Mouse (Mus musculus) intestine, embryonic 15.5 days (tissue): ENCODE data around the gene Mymx. TPM values are rescaled to one million over a fixed set of nuclear protein-coding genes. Genes with fewer than 3 reads are reported as not detected.

Source experiments
- ATAC-seq: fragments of 200-750 bp; cut with Nextera tagmentation; 2 replicates; pipeline ENCODE4 v1.8.0; 2017; ENCODE audit warnings: moderate TSS enrichment, moderate library complexity
- H3K27ac ChIP-seq: fragments of 300-500 bp; sonication (generic); 2 replicates; pipeline ENCODE4 v1.5.1; 2015; ENCODE audit warnings: mild to moderate bottlenecking, inconsistent platforms
- H3K27me3 ChIP-seq: fragments of 300-500 bp; sonication (generic); replicated peaks from 2 replicates; pipeline ENCODE4 v1.6.1; 2015; ENCODE audit warnings: inconsistent platforms
- H3K36me3 ChIP-seq: fragments of 300-500 bp; sonication (generic); 2 replicates; pipeline ENCODE4 v1.6.1; 2015; ENCODE audit warnings: inconsistent platforms
- H3K4me1 ChIP-seq: fragments of 300-500 bp; sonication (generic); replicated peaks from 2 replicates; pipeline ENCODE4 v1.6.1; 2015; ENCODE audit warnings: inconsistent platforms
- H3K4me2 ChIP-seq: fragments of 300-500 bp; sonication (generic); replicated peaks from 2 replicates; pipeline ENCODE4 v1.6.1; 2015; ENCODE audit warnings: mild to moderate bottlenecking, inconsistent platforms
- H3K4me3 ChIP-seq: fragments of 300-500 bp; sonication (generic); replicated peaks from 2 replicates; pipeline ENCODE4 v1.5.1; 2015; ENCODE audit warnings: inconsistent platforms
- H3K9ac ChIP-seq: fragments of 300-500 bp; sonication (generic); 2 replicates; pipeline ENCODE4 v1.6.1; 2015; ENCODE audit warnings: inconsistent platforms
- H3K9me3 ChIP-seq: fragments of 300-500 bp; sonication (generic); 2 replicates; pipeline ENCODE4 v1.6.1; 2016; ENCODE audit warnings: inconsistent platforms
- WGBS: fragments of 180-500 bp; shearing (Covaris S2); methylation state at CpG from one replicate; pipeline ENCODE4 v1.1.7; 2015; 5-methylcytosine and 5-hydroxymethylcytosine counted together
- polyA plus RNA-seq: library from polyadenylated mRNA; unstranded; fragments of >200 nt; fragmentation: Nextera tagmentation; extraction: Ambion mirVana; gene quantifications from 2 replicates; pipeline ENCODE4 v1.2.1, GENCODE M21; 2015

The Mymx gene
- polyA plus RNA-seq, 1 experiment from 2014 or later, result 0.43 TPM

GRCm38 (mm10) chr17:45584939-45585678 is 16.8 kb downstream of the Mymx start:
- ATAC-seq, result peak; percentile 69
- Histone ChIP-seq H3K27me3 (no peaks in the 10 kb centered on the region), H3K27ac (peak overlapping the region; percentile 80), H3K36me3 (peaks cover 5% of the 10 kb centered on the region; the same call in 1 of the 2 replicates), H3K9ac (peak overlapping the region; percentile 15; the same call in 1 of the 2 replicates), H3K4me2 (peak overlapping the region; percentile 17; the same call in 1 of the 2 replicates), H3K4me1 (peaks cover 22% of the 10 kb centered on the region), H3K4me3 (no peak overlapping the region), H3K9me3 (no peaks in the 10 kb centered on the region)
- WGBS, result 27% methylated on average over 14 of the region's 14 CpGs

GRCm38 (mm10) chr17:45584096-45584896 is 17.6 kb downstream of the Mymx start:
- no peak overlapping the region for H3K4me3 ChIP-seq
- H3K9ac ChIP-seq, result no peak overlapping the region
- peaks cover 22% of the 10 kb centered on the region for H3K4me1 ChIP-seq
- peak overlapping the region; percentile 17; the same call in 1 of the 2 replicates for H3K4me2 ChIP-seq
- peak overlapping the region; percentile 80 for H3K27ac ChIP-seq
- no peaks in the 10 kb centered on the region for H3K27me3 ChIP-seq
- peak; percentile 31 for ATAC-seq
- H3K36me3 ChIP-seq, result peaks cover 5% of the 10 kb centered on the region; the same call in 1 of the 2 replicates
- H3K9me3 ChIP-seq, result no peaks in the 10 kb centered on the region
- 37% methylated on average over 12 of the region's 12 CpGs for WGBS

GRCm38 (mm10) chr17:45582715-45583355 is 19.1 kb downstream of the Mymx start:
- Histone ChIP-seq H3K27ac (no peak overlapping the region), H3K9ac (no peak overlapping the region), H3K9me3 (no peaks in the 10 kb centered on the region), H3K4me1 (peaks cover 25% of the 10 kb centered on the region), H3K27me3 (no peaks in the 10 kb centered on the region), H3K4me3 (no peak overlapping the region), H3K4me2 (no peak overlapping the region), H3K36me3 (peaks cover 5% of the 10 kb centered on the region; the same call in 1 of the 2 replicates)
- ATAC-seq, result no peak
- 71% methylated on average over 6 of the region's 6 CpGs for WGBS

- ATAC-seq, result no peak
- Histone ChIP-seq H3K4me1 (peaks cover 25% of the 10 kb centered on the region), H3K36me3 (peaks cover 4% of the 10 kb centered on the region; the same call in 1 of the 2 replicates), H3K27ac (no peak overlapping the region), H3K4me3 (no peak overlapping the region), H3K9ac (no peak overlapping the region), H3K9me3 (no peaks in the 10 kb centered on the region), H3K27me3 (no peaks in the 10 kb centered on the region), H3K4me2 (no peak overlapping the region)
- 94% methylated on average over 6 of the region's 6 CpGs for WGBS
Observed at GRCm38 (mm10) chr17:45582188-45582587, 19.7 kb downstream of the Mymx start.

- H3K9me3 ChIP-seq, result no peaks in the 10 kb centered on the region
- WGBS, result 11% methylated on average over 2 of the region's 2 CpGs
- no peak overlapping the region for H3K9ac ChIP-seq
- H3K27me3 ChIP-seq, result no peaks in the 10 kb centered on the region
- H3K4me1 ChIP-seq, result peaks cover 25% of the 10 kb centered on the region
- H3K36me3 ChIP-seq, result no peaks in the 10 kb centered on the region
- H3K4me2 ChIP-seq, result no peak overlapping the region
- H3K4me3 ChIP-seq, result no peak overlapping the region
- ATAC-seq, result 0 out of 2 replicates have a peak, but pooled peaks have one; percentile 29
- no peak overlapping the region; the same call in 1 of the 2 replicates for H3K27ac ChIP-seq
Observed at GRCm38 (mm10) chr17:45581567-45581983, 20.3 kb downstream of the Mymx start.

GRCm38 (mm10) chr17:45580958-45581477 is 20.9 kb downstream of the Mymx start:
- H3K4me1 ChIP-seq, result peaks cover 25% of the 10 kb centered on the region
- peak; percentile 42 for ATAC-seq
- H3K4me3 ChIP-seq, result no peak overlapping the region
- H3K27ac ChIP-seq, result peak overlapping the region; percentile 32; the same call in 1 of the 2 replicates
- 27% methylated on average over 12 of the region's 12 CpGs for WGBS
- no peaks in the 10 kb centered on the region for H3K36me3 ChIP-seq
- H3K4me2 ChIP-seq, result no peak overlapping the region; the same call in 1 of the 2 replicates
- no peak overlapping the region for H3K9ac ChIP-seq
- H3K27me3 ChIP-seq, result no peaks in the 10 kb centered on the region
- no peaks in the 10 kb centered on the region for H3K9me3 ChIP-seq

GRCm38 (mm10) chr17:45579554-45579953 is 22.3 kb downstream of the Mymx start:
- no peak for ATAC-seq
- peaks cover 20% of the 10 kb centered on the region for H3K4me1 ChIP-seq
- no peaks in the 10 kb centered on the region for H3K9me3 ChIP-seq
- no peaks in the 10 kb centered on the region for H3K27me3 ChIP-seq
- H3K4me3 ChIP-seq, result no peak overlapping the region
- no peaks in the 10 kb centered on the region for H3K36me3 ChIP-seq
- no peak overlapping the region for H3K27ac ChIP-seq
- H3K4me2 ChIP-seq, result no peak overlapping the region
- WGBS, result 80% methylated on average over 4 of the region's 4 CpGs
- no peak overlapping the region for H3K9ac ChIP-seq

- Histone ChIP-seq H3K36me3 (no peaks in the 10 kb centered on the region), H3K9me3 (no peaks in the 10 kb centered on the region), H3K9ac (no peak overlapping the region), H3K27me3 (no peaks in the 10 kb centered on the region), H3K27ac (no peak overlapping the region), H3K4me1 (peaks cover 19% of the 10 kb centered on the region), H3K4me2 (no peak overlapping the region), H3K4me3 (no peak overlapping the region)
- 77% methylated on average over 7 of the region's 7 CpGs for WGBS
- ATAC-seq, result no peak
Observed at GRCm38 (mm10) chr17:45578843-45579242, 23.1 kb downstream of the Mymx start.

- H3K36me3 ChIP-seq, result no peaks in the 10 kb centered on the region
- no peaks in the 10 kb centered on the region for H3K9me3 ChIP-seq
- H3K27me3 ChIP-seq, result no peaks in the 10 kb centered on the region
- 59% methylated on average over 5 of the region's 5 CpGs for WGBS
- H3K4me2 ChIP-seq, result no peak overlapping the region
- no peak overlapping the region for H3K4me3 ChIP-seq
- H3K27ac ChIP-seq, result no peak overlapping the region; the same call in 1 of the 2 replicates
- H3K9ac ChIP-seq, result no peak overlapping the region
- ATAC-seq, result no peak
- H3K4me1 ChIP-seq, result peaks cover 19% of the 10 kb centered on the region
Observed at GRCm38 (mm10) chr17:45578242-45578641, 23.7 kb downstream of the Mymx start.

GRCm38 (mm10) chr17:45575123-45575897 is 26.6 kb downstream of the Mymx start:
- Histone ChIP-seq H3K27me3 (no peaks in the 10 kb centered on the region), H3K9ac (peak overlapping the region; percentile 21), H3K4me2 (peak overlapping the region; percentile 78), H3K4me1 (peaks cover 18% of the 10 kb centered on the region), H3K4me3 (no peak overlapping the region), H3K27ac (peak overlapping the region; percentile 96), H3K36me3 (peaks cover 12% of the 10 kb centered on the region), H3K9me3 (no peaks in the 10 kb centered on the region)
- ATAC-seq, result no peak
- 90% methylated on average over 8 of the region's 8 CpGs for WGBS

- H3K36me3 ChIP-seq, result peaks cover 22% of the 10 kb centered on the region
- peak overlapping the region; percentile 96 for H3K27ac ChIP-seq
- peaks cover 18% of the 10 kb centered on the region for H3K4me1 ChIP-seq
- H3K4me2 ChIP-seq, result peak overlapping the region; percentile 78
- ATAC-seq, result peak; percentile 70
- H3K9me3 ChIP-seq, result no peaks in the 10 kb centered on the region
- H3K4me3 ChIP-seq, result peak overlapping the region; percentile 85
- H3K9ac ChIP-seq, result peak overlapping the region; percentile 84
- H3K27me3 ChIP-seq, result no peaks in the 10 kb centered on the region
- 3% methylated on average over 17 of the region's 17 CpGs for WGBS
Observed at GRCm38 (mm10) chr17:45574129-45574761, 27.7 kb downstream of the Mymx start.
